Mouse (Mus musculus) C2C12 (cell line): ENCODE measurements around the gene Palm3. TPM values are rescaled to one million over a fixed set of nuclear protein-coding genes. Genes with fewer than 3 reads are reported as not detected.

Source experiments
- H3K27me3 ChIP-seq: one replicate; pipeline ENCODE4 v1.6.1; 2011; ENCODE audit not compliant: control insufficient read depth, insufficient read depth, insufficient read length
- H3K36me3 ChIP-seq: one replicate; pipeline ENCODE4 v1.6.1; 2011; ENCODE audit not compliant: control insufficient read depth, insufficient read depth
- H3K4me3 ChIP-seq: one replicate; pipeline ENCODE4 v1.5.1; 2011; ENCODE audit warnings: mild to moderate bottlenecking, control low read depth; ENCODE audit not compliant: poor library complexity, insufficient read depth, severe bottlenecking
- H3K79me2 ChIP-seq: one replicate; pipeline ENCODE4 v1.6.1; 2011; ENCODE audit not compliant: control insufficient read depth, insufficient read depth
- H3K79me3 ChIP-seq: one replicate; pipeline ENCODE4 v1.6.1; 2011; ENCODE audit warnings: low read depth, control low read depth
- H3ac ChIP-seq: one replicate; pipeline ENCODE3; 2011; ENCODE audit warnings: low read depth; ENCODE audit not compliant: control insufficient read depth, insufficient read length
- CEBPB ChIP-seq: IDR thresholded peaks from one replicate; pipeline ENCODE4 v1.6.1; 2011; ENCODE audit warnings: low read depth, mild to moderate bottlenecking, control low read depth, moderate library complexity
- CTCF ChIP-seq: IDR thresholded peaks from one replicate; pipeline ENCODE4 v1.5.1; 2011; ENCODE audit not compliant: control insufficient read depth, insufficient read depth, insufficient read length
- FOSL1 ChIP-seq: IDR thresholded peaks from one replicate; pipeline ENCODE4 v1.8.0; 2011; ENCODE audit warnings: mild to moderate bottlenecking, low read length; ENCODE audit not compliant: poor library complexity, insufficient read depth, severe bottlenecking
- MAX ChIP-seq: IDR thresholded peaks from one replicate; pipeline ENCODE4 v1.6.1; 2011; ENCODE audit warnings: mild to moderate bottlenecking, control low read depth
- MYOD1 ChIP-seq: IDR thresholded peaks from one replicate; pipeline ENCODE4 v1.6.1; 2011; ENCODE audit warnings: low read depth; ENCODE audit not compliant: control insufficient read depth, insufficient read length
- MYOG ChIP-seq: IDR thresholded peaks from one replicate; pipeline ENCODE4 v1.6.1; 2011; ENCODE audit not compliant: control insufficient read depth, insufficient read length; ENCODE audit errors: extremely low read depth
- USF1 ChIP-seq: IDR thresholded peaks from one replicate; pipeline ENCODE4 v1.6.1; 2011; ENCODE audit warnings: low read depth, mild to moderate bottlenecking, control low read depth, moderate library complexity
- polyA plus RNA-seq: library from polyadenylated mRNA; unstranded; fragments of >200 nt; fragmentation: generic; extraction: Trizol; gene quantifications from one replicate; pipeline ENCODE4 v1.2.1, GENCODE M21; 2012; ENCODE audit warnings: missing spikeins

The Palm3 gene
- polyA plus RNA-seq, 1 experiment = 3.5 TPM

- Histone ChIP-seq H3K36me3 (peaks cover 37% of the 10 kb centered on the region), H3ac (peak overlapping the region; percentile 84), H3K79me3 (peaks cover 13% of the 10 kb centered on the region), H3K4me3 (peak overlapping the region; percentile 61), H3K79me2 (peaks cover 18% of the 10 kb centered on the region), H3K27me3 (no peaks in the 10 kb centered on the region)
- TF ChIP-seq CTCF = no peak
- no peak for TF ChIP-seq MAX
- TF ChIP-seq CEBPB = no peak
- no peak for TF ChIP-seq MYOG
- TF ChIP-seq MYOD1 = no peak
- no peak for TF ChIP-seq USF1
- TF ChIP-seq FOSL1 = no peak
Observed at GRCm38 (mm10) chr8:83996567-83997505, 24.4 kb upstream of the Palm3 start.

DNA sequence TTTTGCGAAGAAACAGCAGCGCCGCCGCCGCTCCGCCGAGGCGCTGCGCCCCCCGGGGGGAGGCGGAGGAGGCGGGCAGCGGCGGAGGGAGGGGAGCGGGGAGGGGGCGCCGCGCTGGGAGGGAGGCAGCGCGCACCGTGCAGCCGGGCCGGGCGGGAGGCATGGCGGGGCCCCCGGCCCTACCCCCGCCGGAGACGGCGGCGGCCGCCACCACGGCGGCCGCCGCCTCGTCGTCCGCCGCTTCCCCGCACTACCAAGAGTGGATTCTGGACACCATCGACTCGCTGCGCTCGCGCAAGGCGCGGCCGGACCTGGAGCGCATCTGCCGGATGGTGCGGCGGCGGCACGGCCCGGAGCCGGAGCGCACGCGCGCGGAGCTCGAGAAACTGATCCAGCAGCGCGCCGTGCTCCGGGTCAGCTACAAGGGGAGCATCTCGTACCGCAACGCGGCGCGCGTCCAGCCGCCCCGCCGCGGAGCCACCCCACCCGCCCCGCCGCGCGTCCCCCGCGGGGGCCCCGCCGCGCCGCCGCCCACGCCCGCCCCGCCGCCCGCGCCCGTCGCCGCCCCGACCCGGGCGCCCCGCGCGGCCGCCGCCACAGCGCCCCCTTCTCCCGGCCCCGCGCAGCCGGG, 23.6 kb upstream of the Palm3 start, which contains the start of gene Samd1:
Samd1 (plus strand) TSS at position 162 of the 631 bp plus-strand sequence.
- Histone ChIP-seq H3K4me3 (peak within 1 kb of the TSS; percentile 61), H3K36me3 (peaks cover 36% of the 10 kb centered on the region), H3K79me2 (peaks cover 18% of the 10 kb centered on the region), H3K79me3 (peaks cover 13% of the 10 kb centered on the region), H3K27me3 (no peaks in the 10 kb centered on the region), H3ac (peak within 1 kb of the TSS; percentile 84)
- no peak for TF ChIP-seq MYOD1
- TF ChIP-seq CEBPB = no peak
- no peak for TF ChIP-seq MAX
- TF ChIP-seq MYOG = no peak
- TF ChIP-seq CTCF = no peak
- no peak for TF ChIP-seq FOSL1
- TF ChIP-seq USF1 = no peak

- Histone ChIP-seq H3ac (peak overlapping the region; percentile 75), H3K79me2 (peaks cover 18% of the 10 kb centered on the region), H3K79me3 (peaks cover 13% of the 10 kb centered on the region), H3K4me3 (peak overlapping the region; percentile 61), H3K27me3 (no peaks in the 10 kb centered on the region), H3K36me3 (peaks cover 38% of the 10 kb centered on the region)
- TF ChIP-seq CTCF (peak; percentile 32), MYOG (no peak)
Observed at GRCm38 (mm10) chr8:83998231-83999056, 22.8 kb upstream of the Palm3 start.

- peaks cover 18% of the 10 kb centered on the region for H3K79me2 ChIP-seq
- peak overlapping the region; percentile 60 for H3ac ChIP-seq
- TF ChIP-seq MYOD1 (no peak), CTCF (no peak), CEBPB (no peak), MAX (no peak), USF1 (no peak), MYOG (no peak), FOSL1 (no peak)
- H3K79me3 ChIP-seq = peaks cover 13% of the 10 kb centered on the region
- H3K27me3 ChIP-seq = no peaks in the 10 kb centered on the region
- peaks cover 38% of the 10 kb centered on the region for H3K36me3 ChIP-seq
- peak overlapping the region; percentile 61 for H3K4me3 ChIP-seq
Observed at GRCm38 (mm10) chr8:83999057-83999705, 22.1 kb upstream of the Palm3 start.

GRCm38 (mm10) chr8:83999825-84000224, 21.4 kb upstream of the Palm3 start:
- TF ChIP-seq CTCF = no peak
- no peak for TF ChIP-seq FOSL1
- TF ChIP-seq MAX = no peak
- TF ChIP-seq MYOG = no peak
- TF ChIP-seq MYOD1 = no peak
- TF ChIP-seq CEBPB = no peak
- no peak for TF ChIP-seq USF1

More at GRCm38 (mm10) chr8:83999825-84000224, 21.4 kb upstream of the Palm3 start:
- Histone ChIP-seq H3ac (no peak overlapping the region), H3K79me2 (peaks cover 18% of the 10 kb centered on the region), H3K79me3 (peaks cover 13% of the 10 kb centered on the region), H3K27me3 (no peaks in the 10 kb centered on the region), H3K4me3 (no peak overlapping the region), H3K36me3 (peaks cover 35% of the 10 kb centered on the region)
